Mouse (Mus musculus) heart, adult 2 months (tissue): ENCODE results near the gene Sema5a.

Experiments used
- CTCF ChIP-seq: fragments of 200-600 bp; IDR thresholded peaks from 2 replicates; pipeline ENCODE4 v1.8.1; 2022; ENCODE audit warnings: antibody characterized with exemption, mild to moderate bottlenecking, moderate library complexity
- EP300 ChIP-seq: fragments of 200-500 bp; IDR thresholded peaks from 2 replicates; pipeline ENCODE4 v1.6.1; 2011; ENCODE audit warnings: low read depth, low read length, control low read depth; ENCODE audit not compliant: insufficient read depth

DNA sequence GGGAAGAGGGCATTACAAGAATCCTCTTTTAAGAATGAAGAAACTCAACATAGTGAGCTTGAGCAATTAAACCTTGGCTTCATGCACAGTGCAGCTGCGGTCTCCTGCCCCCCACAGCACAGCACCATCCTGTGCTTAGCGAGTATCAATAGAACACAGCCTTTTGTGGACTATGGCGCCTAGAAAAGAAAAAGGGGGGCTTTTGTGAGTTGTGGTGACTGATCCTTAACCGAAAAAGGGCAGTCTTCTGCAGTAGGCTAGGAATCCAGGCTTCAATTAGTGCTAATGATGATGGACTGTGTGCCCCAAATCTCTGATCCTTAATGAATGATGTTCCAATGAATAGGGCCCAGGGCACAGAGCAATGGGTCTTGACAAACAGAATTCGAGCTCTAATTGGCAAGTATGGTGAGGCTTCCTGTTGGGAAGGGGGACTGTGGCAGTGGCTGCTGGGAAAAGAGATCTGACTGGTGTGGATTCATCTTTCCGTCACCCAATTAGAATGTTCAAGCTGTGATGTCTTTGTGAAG is 324.3 kb downstream of the Sema5a start:
- no peak for TF ChIP-seq CTCF
- no peak for TF ChIP-seq EP300
